Mouse (Mus musculus): ENCODE measurements at regions not wholly inside any gene's neighbourhood (a gene's known extent, or its start where the extent isn't known, plus 50 kb on each side); places are given as distances from the start of the nearest gene placed in this dataset.

GRCm38 (mm10) chr12:110367822-110368221 lies 79.1 kb upstream of the Ppp2r5c start:
- Histone ChIP-seq H3K9me3 (replicated peaks; ENCODE audit: insufficient read depth, low read length) (no peaks in the 10 kb centered on the region), H3K27me3 (ENCODE audit: control insufficient read depth in 1 of 2, insufficient read depth in 2 of 2, low read length in 2 of 2) (no peaks in the 10 kb centered on the region)
- no peak for TF ChIP-seq HCFC1 (IDR thresholded peaks at IDR 0.05; ENCODE audit: low read depth, low read length)
- no peak for TF ChIP-seq MXI1 (IDR thresholded peaks at IDR 0.05; ENCODE audit: low read depth, low read length)
- no peak for TF ChIP-seq KAT2A (conservative IDR thresholded peaks at IDR 0.05; ENCODE audit: low read depth, low read length)
- no peak for TF ChIP-seq GATA1 (IDR thresholded peaks at IDR 0.05; ENCODE audit: low read depth, low read length)
- no peak for TF ChIP-seq ZNF384 (IDR thresholded peaks at IDR 0.05; ENCODE audit: low read depth, low read length)

GRCm38 (mm10) chr12:110371886-110372690 lies 74.8 kb upstream of the Ppp2r5c start:
- TF ChIP-seq TAL1 (IDR thresholded peaks at IDR 0.05; ENCODE audit: low read length) (no peak), POLR2AphosphoS2 (IDR thresholded peaks at IDR 0.05; ENCODE audit: low read length) (no peak), USF2 (IDR thresholded peaks at IDR 0.05; ENCODE audit: borderline replicate concordance in 1 of 2, insufficient read depth in 1 of 2, low read depth in 1 of 2, low read length in 2 of 2) (no peak), SMC3 (IDR thresholded peaks at IDR 0.05; ENCODE audit: low read depth, low read length) (no peak), TCF12 (IDR thresholded peaks at IDR 0.05; ENCODE audit: low read depth, low read length) (no peak), CHD1 (IDR thresholded peaks at IDR 0.05; ENCODE audit: low read depth, low read length) (no peak), MXI1 (IDR thresholded peaks at IDR 0.05; ENCODE audit: low read depth, low read length) (no peak), JUND (IDR thresholded peaks at IDR 0.05; ENCODE audit: low read depth, low read length) (no peak), CTCF (IDR thresholded peaks at IDR 0.05 in 2 of 3, conservative IDR thresholded peaks at IDR 0.05 in 1 of 3; ENCODE audit: control insufficient read depth in 1 of 3, insufficient read depth in 1 of 3, low read depth in 2 of 3, low read length in 3 of 3, poor library complexity in 1 of 3, severe bottlenecking in 1 of 3) (no peak), USF1 (IDR thresholded peaks at IDR 0.05; ENCODE audit: low read depth, low read length) (no peak), MYC (IDR thresholded peaks at IDR 0.05; ENCODE audit: low read depth, low read length) (no peak), HCFC1 (IDR thresholded peaks at IDR 0.05; ENCODE audit: low read depth, low read length) (no peak), MEF2A (IDR thresholded peaks at IDR 0.05; ENCODE audit: extremely low read depth, insufficient replicate concordance, low read depth, low read length, poor library complexity, severe bottlenecking) (no peak), CHD2 (IDR thresholded peaks at IDR 0.05; ENCODE audit: low read length) (no peak), ZMIZ1 (IDR thresholded peaks at IDR 0.05; ENCODE audit: low read depth, low read length) (no peak), ETS1 (IDR thresholded peaks at IDR 0.05; ENCODE audit: low read depth, low read length) (no peak)
- Histone ChIP-seq H3K4me1 (ENCODE audit: control insufficient read depth in 1 of 2, insufficient read depth in 2 of 2, low read length in 2 of 2) (peaks cover 0 to 3% of the 10 kb centered on the region in 2 experiments; a peak in 1 of 4 replicates), H3K9ac (ENCODE audit: control insufficient read depth, low read depth, low read length, poor library complexity, severe bottlenecking) (no peak overlapping the region), H3K9me3 (replicated peaks; ENCODE audit: insufficient read depth, low read length) (no peaks in the 10 kb centered on the region), H3K27ac (ENCODE audit: control insufficient read depth, low read depth, low read length) (no peak overlapping the region), H3K36me3 (ENCODE audit: control insufficient read depth in 1 of 2, insufficient read depth in 2 of 2, low read length in 2 of 2) (no peaks in the 10 kb centered on the region; a peak in 1 of 4 replicates), H3K27me3 (ENCODE audit: control insufficient read depth in 1 of 2, insufficient read depth in 2 of 2, low read length in 2 of 2) (no peaks in the 10 kb centered on the region), H3K4me3 (ENCODE audit: control insufficient read depth in 1 of 2, insufficient read depth in 1 of 2, low read depth in 2 of 2, low read length in 2 of 2) (no peak overlapping the region), H3K79me2 (ENCODE audit: control insufficient read depth, insufficient read depth, low read length, poor library complexity) (no peaks in the 10 kb centered on the region)
- no peak for DNase-seq (ENCODE audit: low read depth, low spot score)

More at GRCm38 (mm10) chr12:110367822-110368221, 79.1 kb upstream of the Ppp2r5c start:
- H3K36me3 ChIP-seq (ENCODE audit: control insufficient read depth in 1 of 2, insufficient read depth in 2 of 2, low read length in 2 of 2), result no peaks in the 10 kb centered on the region
- DNase-seq (ENCODE audit: low read depth, low spot score), result no peak
- H3K79me2 ChIP-seq (ENCODE audit: control insufficient read depth, insufficient read depth, low read length, poor library complexity), result no peaks in the 10 kb centered on the region
- no peak overlapping the region for H3K27ac ChIP-seq (ENCODE audit: control insufficient read depth, low read depth, low read length)
- no peak overlapping the region for H3K9ac ChIP-seq (ENCODE audit: control insufficient read depth, low read depth, low read length, poor library complexity, severe bottlenecking)
- H3K4me1 ChIP-seq (ENCODE audit: control insufficient read depth in 1 of 2, insufficient read depth in 2 of 2, low read length in 2 of 2), result no peaks in the 10 kb centered on the region
- no peak overlapping the region for H3K4me3 ChIP-seq (ENCODE audit: control insufficient read depth in 1 of 2, insufficient read depth in 1 of 2, low read depth in 2 of 2, low read length in 2 of 2)
